Mouse (Mus musculus): ENCODE results near the gene Srsf2. TPM values are rescaled to one million over a fixed set of nuclear protein-coding genes. Genes with fewer than 3 reads are reported as not detected.

The Srsf2 gene
- polyA plus RNA-seq, 1 experiment: 109 TPM

GRCm38 (mm10) chr11:116823255-116823654, 29.6 kb downstream of the Srsf2 start:
- no peak overlapping the region for H3K4me3 ChIP-seq (replicated peaks)
- peaks cover 10% of the 10 kb centered on the region for H3K4me1 ChIP-seq (ENCODE audit: control insufficient read depth)
- H3K36me3 ChIP-seq (ENCODE audit: control insufficient read depth): no peaks in the 10 kb centered on the region
- H3K9me3 ChIP-seq (ENCODE audit: control insufficient read depth, low read length): no peaks in the 10 kb centered on the region
- no peak for TF ChIP-seq TAL1 (IDR thresholded peaks at IDR 0.05; ENCODE audit: low read length)
- no peak for TF ChIP-seq GATA1 (IDR thresholded peaks at IDR 0.05; ENCODE audit: low read length)
- peaks cover 26% of the 10 kb centered on the region for H3K27me3 ChIP-seq (ENCODE audit: control insufficient read depth)

GRCm38 (mm10) chr11:116822626-116823025, 30.3 kb downstream of the Srsf2 start:
- H3K4me3 ChIP-seq (replicated peaks): no peak overlapping the region
- no peaks in the 10 kb centered on the region for H3K36me3 ChIP-seq (ENCODE audit: control insufficient read depth)
- no peaks in the 10 kb centered on the region for H3K9me3 ChIP-seq (ENCODE audit: control insufficient read depth, low read length)
- no peak for TF ChIP-seq TAL1 (IDR thresholded peaks at IDR 0.05; ENCODE audit: low read length)
- TF ChIP-seq GATA1 (IDR thresholded peaks at IDR 0.05; ENCODE audit: low read length): no peak
- peaks cover 3% of the 10 kb centered on the region for H3K4me1 ChIP-seq (ENCODE audit: control insufficient read depth)
- H3K27me3 ChIP-seq (ENCODE audit: control insufficient read depth): peaks cover 20% of the 10 kb centered on the region

GRCm38 (mm10) chr11:116822215-116822614, 30.7 kb downstream of the Srsf2 start:
- no peaks in the 10 kb centered on the region for H3K36me3 ChIP-seq (ENCODE audit: control insufficient read depth)
- no peak for TF ChIP-seq GATA1 (IDR thresholded peaks at IDR 0.05; ENCODE audit: low read length)
- TF ChIP-seq TAL1 (IDR thresholded peaks at IDR 0.05; ENCODE audit: low read length): no peak
- no peaks in the 10 kb centered on the region for H3K9me3 ChIP-seq (ENCODE audit: control insufficient read depth, low read length)
- H3K4me1 ChIP-seq (ENCODE audit: control insufficient read depth): no peaks in the 10 kb centered on the region
- peaks cover 16% of the 10 kb centered on the region for H3K27me3 ChIP-seq (ENCODE audit: control insufficient read depth)
- H3K4me3 ChIP-seq (replicated peaks): no peak overlapping the region

GRCm38 (mm10) chr11:116821057-116821940, 31.6 kb downstream of the Srsf2 start:
- H3K9me3 ChIP-seq (ENCODE audit: control insufficient read depth, low read length): no peaks in the 10 kb centered on the region
- TF ChIP-seq GATA1 (IDR thresholded peaks at IDR 0.05; ENCODE audit: low read length) (no peak), TAL1 (IDR thresholded peaks at IDR 0.05; ENCODE audit: low read length) (no peak)
- peaks cover 7% of the 10 kb centered on the region for H3K27me3 ChIP-seq (ENCODE audit: control insufficient read depth)
- no peaks in the 10 kb centered on the region for H3K4me1 ChIP-seq (ENCODE audit: control insufficient read depth)
- no peak overlapping the region for H3K4me3 ChIP-seq (replicated peaks)
- H3K36me3 ChIP-seq (ENCODE audit: control insufficient read depth): no peaks in the 10 kb centered on the region

- no peak overlapping the region for H3K4me3 ChIP-seq (replicated peaks)
- no peaks in the 10 kb centered on the region for H3K9me3 ChIP-seq (ENCODE audit: control insufficient read depth, low read length)
- H3K4me1 ChIP-seq (ENCODE audit: control insufficient read depth): no peaks in the 10 kb centered on the region
- no peaks in the 10 kb centered on the region for H3K27me3 ChIP-seq (ENCODE audit: control insufficient read depth)
- TF ChIP-seq GATA1 (IDR thresholded peaks at IDR 0.05; ENCODE audit: low read length): no peak
- no peak for TF ChIP-seq TAL1 (IDR thresholded peaks at IDR 0.05; ENCODE audit: low read length)
- no peaks in the 10 kb centered on the region for H3K36me3 ChIP-seq (ENCODE audit: control insufficient read depth)
Measured at GRCm38 (mm10) chr11:116819932-116820593, 32.8 kb downstream of the Srsf2 start.

- Histone ChIP-seq H3K9me3 (ENCODE audit: control insufficient read depth, low read length) (no peaks in the 10 kb centered on the region), H3K4me3 (replicated peaks) (no peak overlapping the region), H3K27me3 (ENCODE audit: control insufficient read depth) (peaks cover 4% of the 10 kb centered on the region), H3K4me1 (ENCODE audit: control insufficient read depth) (peaks cover 4% of the 10 kb centered on the region; the same call in 1 of the 2 replicates), H3K36me3 (ENCODE audit: control insufficient read depth) (no peaks in the 10 kb centered on the region)
- TF ChIP-seq TAL1 (IDR thresholded peaks at IDR 0.05; ENCODE audit: low read length) (no peak), GATA1 (IDR thresholded peaks at IDR 0.05; ENCODE audit: low read length) (no peak)
Measured at GRCm38 (mm10) chr11:116818722-116819121, 34.2 kb downstream of the Srsf2 start.

- Histone ChIP-seq H3K4me1 (ENCODE audit: control insufficient read depth) (peaks cover 4% of the 10 kb centered on the region; the same call in 1 of the 2 replicates), H3K27me3 (ENCODE audit: control insufficient read depth) (peaks cover 4% of the 10 kb centered on the region), H3K36me3 (ENCODE audit: control insufficient read depth) (no peaks in the 10 kb centered on the region), H3K4me3 (replicated peaks) (no peak overlapping the region), H3K9me3 (ENCODE audit: control insufficient read depth, low read length) (no peaks in the 10 kb centered on the region)
- TF ChIP-seq TAL1 (IDR thresholded peaks at IDR 0.05; ENCODE audit: low read length) (no peak), GATA1 (IDR thresholded peaks at IDR 0.05; ENCODE audit: low read length) (no peak)
Measured at GRCm38 (mm10) chr11:116817567-116817966, 35.3 kb downstream of the Srsf2 start.

- Histone ChIP-seq H3K27me3 (ENCODE audit: control insufficient read depth) (peaks cover 4% of the 10 kb centered on the region), H3K9me3 (ENCODE audit: control insufficient read depth, low read length) (no peaks in the 10 kb centered on the region)
- TF ChIP-seq GATA1 (IDR thresholded peaks at IDR 0.05; ENCODE audit: low read length) (no peak), TAL1 (IDR thresholded peaks at IDR 0.05; ENCODE audit: low read length) (no peak)
Measured at GRCm38 (mm10) chr11:116816769-116817168, 36.1 kb downstream of the Srsf2 start.

GRCm38 (mm10) chr11:116814884-116815415, 37.9 kb downstream of the Srsf2 start:
- Histone ChIP-seq H3K36me3 (ENCODE audit: control insufficient read depth) (no peaks in the 10 kb centered on the region), H3K4me1 (ENCODE audit: control insufficient read depth) (peaks cover 10% of the 10 kb centered on the region), H3K27me3 (ENCODE audit: control insufficient read depth) (peaks cover 9% of the 10 kb centered on the region), H3K4me3 (replicated peaks) (no peak overlapping the region), H3K9me3 (ENCODE audit: control insufficient read depth, low read length) (no peaks in the 10 kb centered on the region)
- TF ChIP-seq TAL1 (IDR thresholded peaks at IDR 0.05; ENCODE audit: low read length) (no peak), GATA1 (IDR thresholded peaks at IDR 0.05; ENCODE audit: low read length) (no peak)

More at GRCm38 (mm10) chr11:116816769-116817168, 36.1 kb downstream of the Srsf2 start:
- H3K4me3 ChIP-seq (replicated peaks): no peak overlapping the region
- no peaks in the 10 kb centered on the region for H3K36me3 ChIP-seq (ENCODE audit: control insufficient read depth)
- peaks cover 4% of the 10 kb centered on the region; the same call in 1 of the 2 replicates for H3K4me1 ChIP-seq (ENCODE audit: control insufficient read depth)

Measured in erythroblast, embryonic 14.5 days (primary cell).